Mouse (Mus musculus) testis, postnatal 10 days (tissue): ENCODE measurements around the gene Pdpk1.

ENCODE experiments used
- DNase-seq: peaks from one replicate; pipeline ENCODE4 v3.0.0; 2021; ENCODE audit warnings: low spot score

Gene Pdpk1

DNA sequence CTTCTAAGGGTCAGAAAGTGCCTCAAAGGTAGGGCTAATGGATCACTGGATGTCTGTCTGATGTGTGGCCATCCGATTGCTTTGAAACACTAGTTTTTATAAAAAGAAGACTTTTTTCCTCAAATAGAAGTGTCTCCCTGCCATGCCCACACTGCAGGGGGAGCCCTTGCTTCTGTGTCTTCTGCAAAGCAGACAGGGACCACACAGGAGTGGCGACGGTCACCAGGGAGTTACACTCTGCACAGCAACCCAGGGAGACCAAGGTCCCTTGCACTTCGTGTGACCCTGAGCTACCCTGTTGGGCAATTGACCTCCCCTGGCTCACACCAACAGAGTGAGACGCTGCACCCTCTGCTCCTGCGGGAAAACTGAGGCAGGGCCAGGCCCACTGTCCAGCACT lies 113.8 kb downstream of the Pdpk1 start:
- no peak for DNase-seq

GRCm38 (mm10) chr17:24035087-24035486 lies 115.6 kb downstream of the Pdpk1 start:
- DNase-seq = no peak

GRCm38 (mm10) chr17:24030551-24030950 lies 120.2 kb downstream of the Pdpk1 start:
- DNase-seq = no peak

DNA sequence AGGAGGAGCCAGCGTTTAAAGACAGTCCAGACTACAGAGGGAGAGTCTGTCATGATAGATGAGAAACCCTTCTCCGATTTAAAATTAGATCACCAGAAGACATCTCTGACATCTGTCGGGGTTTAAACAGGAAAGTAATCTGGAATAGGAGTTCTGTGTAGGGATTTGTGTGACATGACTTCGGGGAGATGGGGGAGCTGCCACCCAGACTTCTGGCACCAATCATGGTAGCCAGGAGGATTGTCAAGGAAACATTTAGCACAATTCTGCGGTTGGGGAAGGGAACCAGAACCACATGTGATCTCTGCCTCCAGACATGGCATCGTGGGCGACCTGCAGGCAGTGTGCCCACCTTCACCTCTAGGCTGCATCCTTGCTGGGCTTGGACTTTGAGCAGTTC lies 121.2 kb downstream of the Pdpk1 start:
- DNase-seq = no peak
